Mouse (Mus musculus) neural tube, embryonic 14.5 days (tissue): ENCODE measurements around the gene Tmem45b. TPM values are rescaled to one million over a fixed set of nuclear protein-coding genes. Genes with fewer than 3 reads are reported as not detected.

Experiments used
- ATAC-seq: fragments of 200-750 bp; cut with Nextera tagmentation; 2 replicates; pipeline ENCODE4 v1.8.0; 2017; ENCODE audit warnings: low read depth, mild to moderate bottlenecking, moderate TSS enrichment, moderate library complexity
- H3K27ac ChIP-seq: fragments of 300-500 bp; sonication (generic); 2 replicates; pipeline ENCODE4 v1.5.1; 2014; ENCODE audit warnings: low read depth, mild to moderate bottlenecking, control low read depth, low read length, moderate library complexity, mixed read lengths
- H3K27me3 ChIP-seq: fragments of 300-500 bp; sonication (generic); 2 replicates; pipeline ENCODE4 v1.6.1; 2014; ENCODE audit warnings: low read length; ENCODE audit not compliant: control insufficient read depth, insufficient read depth
- H3K36me3 ChIP-seq: fragments of 300-500 bp; sonication (generic); 2 replicates; pipeline ENCODE4 v1.6.1; 2014; ENCODE audit warnings: low read length, mixed read lengths; ENCODE audit not compliant: control insufficient read depth, insufficient read depth
- H3K4me1 ChIP-seq: fragments of 300-500 bp; sonication (generic); 2 replicates; pipeline ENCODE4 v1.6.1; 2014; ENCODE audit warnings: low read length; ENCODE audit not compliant: control insufficient read depth, insufficient read depth
- H3K4me2 ChIP-seq: fragments of 300-500 bp; sonication (generic); 2 replicates; pipeline ENCODE4 v1.6.1; 2014; ENCODE audit warnings: mild to moderate bottlenecking, low read depth, low read length, control low read depth
- H3K4me3 ChIP-seq: fragments of 300-500 bp; sonication (generic); 2 replicates; pipeline ENCODE4 v1.5.1; 2014; ENCODE audit warnings: low read depth, low read length, control low read depth, mixed read lengths
- H3K9ac ChIP-seq: fragments of 300-500 bp; sonication (generic); replicated peaks from 2 replicates; pipeline ENCODE4 v1.6.1; 2014; ENCODE audit warnings: low read depth, mild to moderate bottlenecking, control low read depth, low read length, mixed read lengths
- H3K9me3 ChIP-seq: fragments of 300-500 bp; sonication (generic); 2 replicates; pipeline ENCODE4 v1.6.1; 2016; ENCODE audit warnings: low read length; ENCODE audit not compliant: control insufficient read depth
- WGBS: fragments of 180-500 bp; shearing (Covaris S2); extraction: QIAGEN DNeasy Blood & Tissue Kit; methylation state at CpG from one replicate; pipeline ENCODE4 v1.1.7; 2014; 5-methylcytosine and 5-hydroxymethylcytosine counted together
- polyA plus RNA-seq: library from polyadenylated mRNA; unstranded; fragments of >200 nt; fragmentation: Nextera tagmentation; extraction: Ambion mirVana; gene quantifications from 2 replicates; pipeline ENCODE4 v1.2.1, GENCODE M21; 2014

Tmem45b gene
- polyA plus RNA-seq, 1 experiment from 2014 or later: 0.25 TPM

- Histone ChIP-seq H3K4me2 (peak within 1 kb of the TSS; percentile 69), H3K4me3 (peak within 1 kb of the TSS; percentile 75), H3K4me1 (peaks cover 13% of the 10 kb centered on the region; the same call in 1 of the 2 replicates), H3K27me3 (no peaks in the 10 kb centered on the region), H3K9ac (peak within 1 kb of the TSS; percentile 71), H3K27ac (peak within 1 kb of the TSS; percentile 22), H3K9me3 (no peaks in the 10 kb centered on the region), H3K36me3 (peaks cover 6% of the 10 kb centered on the region; the same call in 1 of the 2 replicates)
- ATAC-seq: peak; percentile 98
- 0% methylated on average over 41 of the region's 46 CpGs for whole genome bisulfite sequencing
Observed at GRCm38 (mm10) chr9:31385947-31386354, 78.3 kb downstream of the Tmem45b start, which contains the start of gene Nfrkb. Nfrkb (plus strand) TSS chr9:31386192.

GRCm38 (mm10) chr9:31385500-31385869 is 78.8 kb downstream of the Tmem45b start:
- Histone ChIP-seq H3K27ac (no peak overlapping the region; the same call in 1 of the 2 replicates), H3K27me3 (no peaks in the 10 kb centered on the region)
- peak; percentile 33 for ATAC-seq

DNA sequence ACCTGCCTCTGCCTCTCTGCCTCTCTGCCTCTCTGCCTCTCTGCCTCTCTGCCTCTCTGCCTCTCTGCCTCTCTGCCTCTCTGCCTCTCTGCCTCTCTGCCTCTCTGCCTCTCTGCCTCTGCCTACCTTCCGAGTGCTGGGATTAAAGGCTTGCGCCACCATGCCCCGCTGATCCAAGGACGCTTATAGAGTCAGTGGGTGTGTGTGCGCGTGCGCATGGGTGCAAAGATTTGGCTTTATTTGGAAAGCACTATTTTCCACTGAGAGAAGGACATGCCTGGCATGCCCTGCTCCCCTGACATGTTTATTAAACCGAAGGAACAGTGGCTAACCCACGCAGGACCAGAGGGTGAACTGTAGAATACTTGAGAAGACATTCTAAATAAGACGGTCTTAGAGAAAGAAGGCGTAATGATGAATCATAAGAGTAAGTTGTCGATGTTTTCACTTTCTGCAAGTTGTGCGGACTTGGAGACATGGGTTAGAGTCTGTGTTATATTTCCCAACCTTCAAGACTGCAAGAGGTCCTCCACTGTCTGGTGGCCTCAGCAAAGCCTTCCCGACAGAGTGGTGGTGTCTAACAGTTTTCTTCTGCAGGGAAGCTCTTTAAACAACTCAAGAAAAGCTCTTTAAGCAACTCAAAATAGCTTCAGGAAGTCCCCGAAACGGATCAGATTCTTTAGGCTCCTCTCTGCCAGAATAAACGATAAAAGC is 79.3 kb downstream of the Tmem45b start:
- H3K9ac ChIP-seq: no peak overlapping the region
- peaks cover 13% of the 10 kb centered on the region; the same call in 1 of the 2 replicates for H3K4me1 ChIP-seq
- no peaks in the 10 kb centered on the region for H3K9me3 ChIP-seq
- H3K27me3 ChIP-seq: no peaks in the 10 kb centered on the region
- no peak overlapping the region for H3K27ac ChIP-seq
- 89% methylated on average over 17 of the region's 17 CpGs for WGBS
- no peak overlapping the region for H3K4me3 ChIP-seq
- peaks cover 5% of the 10 kb centered on the region; the same call in 1 of the 2 replicates for H3K36me3 ChIP-seq
- H3K4me2 ChIP-seq: no peak overlapping the region
- ATAC-seq: no peak

More at GRCm38 (mm10) chr9:31385500-31385869, 78.8 kb downstream of the Tmem45b start:
- H3K4me3 ChIP-seq: peak overlapping the region; percentile 75
- peak overlapping the region; percentile 46 for H3K4me2 ChIP-seq
- peaks cover 13% of the 10 kb centered on the region; the same call in 1 of the 2 replicates for H3K4me1 ChIP-seq
- H3K9ac ChIP-seq: peak overlapping the region; percentile 71
- WGBS: 22% methylated on average over 4 of the region's 4 CpGs
- peaks cover 5% of the 10 kb centered on the region; the same call in 1 of the 2 replicates for H3K36me3 ChIP-seq
- no peaks in the 10 kb centered on the region for H3K9me3 ChIP-seq

DNA sequence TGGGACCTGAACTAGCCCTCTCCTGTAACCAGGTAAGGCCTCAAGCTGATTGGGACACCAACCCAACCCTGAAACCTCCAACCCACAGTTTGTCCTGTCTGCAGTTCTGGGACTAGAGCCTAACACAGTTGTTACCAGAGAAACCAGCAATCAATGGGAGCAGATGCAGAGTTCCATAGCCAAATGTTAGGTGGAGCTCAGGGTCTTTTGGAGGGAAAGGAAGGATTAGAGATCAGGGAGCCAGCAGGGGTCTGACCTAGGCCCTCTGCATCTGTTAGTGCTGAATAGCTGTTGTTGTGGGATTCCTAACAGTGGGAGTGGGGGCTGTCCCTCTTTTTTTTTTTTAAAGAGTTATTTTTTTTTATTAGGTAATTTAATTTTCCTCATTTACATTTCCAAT is 87.6 kb downstream of the Tmem45b start:
- Histone ChIP-seq H3K27ac (no peak overlapping the region), H3K36me3 (peaks cover 6% of the 10 kb centered on the region; the same call in 1 of the 2 replicates), H3K4me2 (no peak overlapping the region), H3K9me3 (no peaks in the 10 kb centered on the region), H3K4me3 (no peak overlapping the region), H3K9ac (no peak overlapping the region), H3K4me1 (no peaks in the 10 kb centered on the region), H3K27me3 (no peaks in the 10 kb centered on the region)
- no peak for ATAC-seq

Other genes starting within 250 kb of the Tmem45b start
- 9.6 and 11.6 TPM in 2 replicates for gene Prdm10, start 183.9 kb downstream of the Tmem45b start, polyA plus RNA-seq
- 31.3 and 44.1 TPM in 2 replicates for gene Nfrkb, start 78.3 kb downstream of the Tmem45b start, polyA plus RNA-seq